Mouse (Mus musculus) erythroblast, adult 5-6 weeks (primary cell): ENCODE data around the gene F2rl1. TPM values are rescaled to one million over a fixed set of nuclear protein-coding genes. Genes with fewer than 3 reads are reported as not detected.
A peak's percentile ranks its signal among the peaks of the same experiment; 100 is the strongest.

Experiments used
- ATAC-seq: replicated peaks from 2 replicates; pipeline ENCODE4 v1.8.0; 2016; ENCODE audit warnings: moderate number of reproducible peaks, mild to moderate bottlenecking, moderate TSS enrichment, inconsistent platforms; ENCODE audit not compliant: poor library complexity, low FRiP score, severe bottlenecking
- total RNA-seq, 2 experiments: library from RNA; stranded (forward) in 1 of 2; stranded (reverse) in 1 of 2; fragments of 150-400 nt in 1 of 2; fragments of 200-764, 138-1000 nt in 1 of 2; gene quantifications; 2 replicates each; pipeline versions ENCODE4 v1.2.3 to v1.2.4; 2015 to 2017; ENCODE audit warnings: low replicate concordance in 2 of 2

The F2rl1 gene
- total RNA-seq (2015; ENCODE audit: low replicate concordance) (not detected in 2 replicates), total RNA-seq (2017; ENCODE audit: low replicate concordance) (0.42 TPM in 1 of 2 replicates, not detected in the other)

DNA sequence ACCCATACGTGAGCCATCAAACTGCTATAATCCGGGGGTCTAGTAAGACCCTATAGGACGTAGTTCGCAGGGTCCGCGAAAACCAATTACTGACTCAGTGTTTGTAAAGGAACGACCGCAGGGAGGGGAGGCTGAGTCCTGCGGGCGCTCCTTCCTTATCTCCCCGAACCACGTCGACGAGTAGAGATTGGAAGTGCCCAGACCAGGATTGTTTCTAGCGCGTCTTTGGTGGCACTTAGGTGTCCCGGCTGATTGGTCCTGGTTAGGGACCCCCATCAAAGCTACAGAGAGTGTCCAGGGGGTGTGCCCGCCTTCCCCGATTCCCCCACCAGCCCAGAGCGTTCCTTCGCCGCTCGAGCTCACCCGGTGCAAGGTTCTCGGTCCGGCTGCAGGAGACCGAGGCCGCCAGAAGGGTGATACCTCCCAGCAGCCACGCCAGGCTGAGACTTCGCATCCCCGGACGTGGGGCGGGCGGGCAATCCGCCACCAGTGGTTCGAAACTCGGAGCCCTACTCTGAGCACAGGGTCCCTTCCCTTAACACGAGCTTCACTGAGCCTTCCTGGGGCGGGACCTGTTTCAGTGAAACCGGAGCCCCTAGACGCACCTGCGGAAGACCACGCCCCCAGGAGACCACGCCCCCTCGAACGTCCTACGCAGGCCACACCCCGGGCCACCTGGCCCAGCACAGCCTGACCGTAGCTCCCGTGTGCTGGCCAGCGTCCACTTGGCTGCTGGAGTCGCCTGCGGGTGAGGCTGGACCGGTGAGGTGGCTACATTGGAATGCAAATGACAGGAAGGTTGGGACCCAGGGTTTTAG, at the start of gene F2rl1:
Gene F2rl1 (minus strand): TSS at position 554 of the 818 bp plus-strand sequence.
- no peak for ATAC-seq

DNA sequence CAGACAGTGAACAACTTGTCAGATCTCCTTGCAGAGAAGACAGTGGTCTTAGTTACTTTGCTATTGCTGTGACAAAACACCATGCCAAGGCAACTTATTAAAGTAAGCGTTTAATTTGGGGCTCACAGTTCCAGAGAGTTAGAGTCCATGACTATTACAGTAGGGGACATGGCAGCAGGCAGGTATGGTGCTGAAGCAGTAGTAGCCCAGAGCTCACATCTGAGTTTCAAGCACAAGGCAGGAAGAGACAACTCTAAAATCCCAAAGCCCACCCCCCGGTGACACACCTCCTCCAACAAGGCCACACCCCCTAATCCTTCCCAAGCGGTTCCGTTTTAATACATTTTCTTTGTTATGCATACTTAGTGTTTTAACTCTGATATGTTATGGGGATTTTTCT, 45.9 kb upstream of the F2rl1 start:
- ATAC-seq: no peak

DNA sequence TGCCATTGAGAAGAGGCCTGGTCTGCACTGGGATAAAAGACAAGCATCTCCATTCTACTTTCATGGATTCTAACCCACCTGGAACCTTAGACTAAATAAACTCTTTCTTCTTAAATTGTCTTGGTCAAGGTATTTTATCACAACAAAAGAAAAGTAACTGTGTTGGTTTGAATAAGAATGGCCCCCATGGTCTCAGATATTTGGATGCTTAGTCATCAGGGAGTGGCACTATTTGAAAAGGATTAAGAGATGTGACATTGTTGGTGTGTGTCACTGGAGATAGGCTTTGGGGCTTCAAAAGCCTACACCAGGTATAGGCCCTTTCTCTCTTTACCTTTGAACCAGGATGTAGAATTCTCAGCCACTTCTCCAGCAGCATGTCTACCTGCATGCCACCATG, 44.3 kb upstream of the F2rl1 start:
- no peak for ATAC-seq

DNA sequence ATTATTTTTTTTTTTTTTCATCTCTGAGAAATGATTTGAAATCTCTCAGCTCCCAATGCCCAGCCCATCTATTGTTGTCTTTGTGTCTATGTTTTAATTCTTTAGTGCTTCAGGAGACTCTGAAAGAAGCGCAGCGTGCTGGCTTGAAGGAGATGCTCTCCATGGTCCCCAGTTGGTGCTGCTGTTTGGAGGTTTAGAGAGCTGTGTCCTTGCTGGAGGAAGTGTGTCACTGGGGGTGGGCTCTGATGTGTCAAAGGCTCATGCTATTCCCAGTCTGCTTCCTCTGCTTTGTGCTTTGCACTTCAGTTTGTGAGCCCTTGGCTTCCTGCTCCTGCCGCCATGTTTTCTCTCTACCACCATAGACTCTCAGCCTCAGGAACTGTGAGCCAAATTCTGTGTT, 43.3 kb upstream of the F2rl1 start:
- no peak for ATAC-seq

DNA sequence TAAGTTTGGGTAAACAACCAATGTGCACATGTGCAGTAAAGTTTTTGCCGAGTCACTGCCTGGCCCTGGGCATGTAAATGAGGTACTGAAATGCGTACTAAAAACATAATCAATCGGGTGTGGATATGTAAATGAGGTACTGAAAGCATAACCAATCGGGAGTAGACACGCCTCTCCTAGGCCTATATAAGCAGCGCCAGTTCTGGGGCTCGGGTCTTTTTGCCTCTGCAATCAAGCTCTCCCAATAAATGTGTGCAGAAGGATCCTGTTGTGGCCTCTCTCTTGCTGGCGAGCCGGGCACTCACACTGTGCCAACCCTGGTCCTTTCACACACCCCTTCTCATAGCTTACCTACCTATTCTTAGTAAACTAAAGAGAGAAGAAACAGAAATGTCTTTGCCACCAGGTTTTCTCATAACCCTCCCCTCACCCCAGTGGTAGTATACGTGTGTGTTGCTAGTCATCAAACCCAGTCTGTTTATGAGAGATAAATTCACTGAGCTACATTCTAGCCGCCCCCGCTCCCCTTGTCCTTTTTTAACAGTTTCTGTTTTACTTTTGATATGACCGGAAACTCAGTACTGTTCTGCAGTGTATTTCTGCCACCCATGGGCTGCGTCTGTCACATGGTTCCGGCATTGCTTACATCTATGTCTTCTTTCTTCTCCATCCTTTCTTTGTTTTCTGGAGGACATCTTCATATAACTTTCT, 42.0 kb upstream of the F2rl1 start:
- ATAC-seq: peak; percentile 48

DNA sequence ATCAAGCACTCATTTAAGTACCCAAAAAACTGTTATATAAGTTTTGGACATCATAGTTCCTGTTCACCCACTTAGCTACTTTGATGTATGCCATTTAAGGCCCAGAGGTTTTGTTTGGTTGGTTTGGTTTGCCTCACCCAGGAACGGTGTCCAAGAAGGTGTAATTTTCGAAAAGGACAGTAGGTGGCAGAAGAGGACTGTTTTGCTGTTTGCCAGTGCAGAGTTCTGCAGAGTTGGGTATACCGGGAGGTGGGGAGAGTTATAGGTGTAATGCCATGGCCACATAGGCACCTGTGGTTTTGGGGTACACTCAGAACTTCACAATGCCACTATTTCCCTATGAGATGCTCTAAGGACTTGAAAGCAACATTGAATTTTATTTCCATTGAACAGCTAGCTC, 38.7 kb upstream of the F2rl1 start:
- ATAC-seq: peak; percentile 78

DNA sequence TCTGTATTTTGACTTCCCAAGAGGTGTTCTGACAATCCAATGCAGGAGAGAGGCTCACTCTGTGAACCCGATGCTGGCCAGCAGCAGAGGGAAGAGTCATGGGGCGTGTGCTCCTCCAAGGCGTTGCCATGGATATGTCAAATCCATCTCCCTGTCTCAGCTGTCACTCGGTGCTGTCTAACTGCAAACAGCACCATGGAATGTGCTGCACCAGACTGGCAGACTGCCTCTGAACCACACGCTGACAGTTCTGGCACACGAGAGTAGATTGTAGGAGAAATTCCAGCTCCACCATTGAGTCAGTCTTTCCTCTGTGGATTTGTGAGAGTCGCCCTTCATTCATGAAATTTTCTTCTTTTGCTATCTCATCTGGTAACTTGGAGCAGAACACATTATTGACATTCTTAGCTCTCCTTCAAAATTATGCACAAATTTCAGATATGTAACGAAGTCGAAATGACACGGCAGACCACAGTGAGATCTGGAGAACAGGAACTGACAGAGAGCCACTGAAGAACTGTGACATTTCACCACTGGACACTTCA, 38.1 kb upstream of the F2rl1 start:
- ATAC-seq: no peak

DNA sequence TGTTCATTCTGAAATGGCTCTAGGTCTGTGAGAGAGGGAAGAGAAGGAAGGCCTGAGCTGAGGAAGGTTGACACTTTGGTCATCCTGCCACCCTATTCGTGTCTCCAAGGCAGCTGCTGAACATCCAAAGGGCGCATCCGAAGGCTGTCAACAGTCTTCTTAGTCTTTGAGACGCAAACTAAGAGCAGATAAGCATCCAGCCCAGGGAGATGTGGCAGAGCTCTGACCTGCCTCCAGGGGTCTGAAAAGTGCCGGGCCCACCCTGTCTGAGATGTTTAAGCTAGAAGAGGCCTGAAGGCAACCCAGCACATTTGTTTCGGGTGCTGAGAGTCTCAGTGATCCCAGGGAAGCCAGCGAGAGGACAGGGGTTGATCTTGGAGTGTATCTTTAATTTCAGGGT, 32.3 kb upstream of the F2rl1 start:
- ATAC-seq: no peak

DNA sequence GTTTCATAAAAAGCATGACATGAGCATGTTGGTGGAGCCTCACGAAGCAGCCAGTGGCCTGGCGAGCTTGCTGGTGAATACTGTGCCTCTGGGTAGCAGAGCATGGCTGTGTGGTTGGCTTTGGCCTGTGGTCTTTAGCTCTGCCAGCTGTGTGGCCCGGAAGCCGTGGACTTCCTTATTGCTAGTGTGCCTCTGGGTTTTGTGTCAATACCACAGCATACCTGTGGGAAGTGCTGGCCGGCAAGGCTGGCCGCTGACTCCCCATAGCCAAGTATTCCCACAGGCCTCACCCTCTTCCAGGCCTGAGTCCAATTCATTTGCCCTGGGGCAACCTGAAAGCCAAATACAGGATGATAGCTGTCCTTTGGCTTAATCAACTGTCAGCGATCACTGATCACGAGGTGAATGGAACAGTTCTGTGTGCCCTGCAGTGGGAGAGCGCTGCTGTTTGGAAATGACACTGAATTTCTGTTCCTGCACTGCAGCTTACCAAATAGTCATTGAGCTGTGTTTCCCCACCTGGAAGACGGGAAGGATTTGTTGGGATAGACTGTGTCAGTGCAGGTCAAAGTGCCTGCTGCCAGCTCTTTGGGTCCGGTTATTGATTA, 29.0 kb upstream of the F2rl1 start:
- no peak for ATAC-seq

DNA sequence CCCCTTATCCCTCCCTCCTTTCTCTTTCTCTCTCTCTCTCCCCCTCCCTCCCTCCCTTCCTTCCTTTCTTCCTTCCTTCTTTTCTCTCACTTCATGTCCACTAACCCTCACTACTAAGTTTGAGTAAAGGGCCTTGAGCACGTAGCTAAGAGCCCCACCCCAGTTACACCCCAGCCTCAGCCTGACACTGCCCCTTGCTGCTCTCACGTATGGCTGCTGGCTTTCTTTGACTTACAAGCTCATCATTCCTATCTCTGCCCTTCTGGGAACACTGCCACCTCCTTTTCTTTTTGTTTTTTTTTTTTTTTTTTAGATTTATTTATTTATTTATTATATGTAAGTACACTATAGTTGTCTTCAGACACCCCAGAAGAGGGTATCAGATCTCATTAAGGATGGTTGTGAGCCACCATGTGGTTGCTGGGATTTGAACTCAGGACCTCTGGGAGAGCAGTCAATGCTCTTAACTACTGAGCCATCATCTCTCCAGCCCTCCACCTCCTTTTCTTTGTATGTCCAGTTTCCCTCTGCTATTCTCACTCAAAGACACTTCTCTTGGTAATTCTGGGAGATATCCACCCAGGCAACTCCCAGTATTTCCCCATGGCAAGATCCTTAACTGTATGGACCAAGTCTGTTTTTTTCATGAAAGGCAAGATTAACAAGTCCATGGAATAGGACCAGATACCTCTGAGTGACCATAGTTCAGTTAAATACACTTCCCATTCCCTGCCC, 25.8 kb upstream of the F2rl1 start:
- no peak for ATAC-seq

DNA sequence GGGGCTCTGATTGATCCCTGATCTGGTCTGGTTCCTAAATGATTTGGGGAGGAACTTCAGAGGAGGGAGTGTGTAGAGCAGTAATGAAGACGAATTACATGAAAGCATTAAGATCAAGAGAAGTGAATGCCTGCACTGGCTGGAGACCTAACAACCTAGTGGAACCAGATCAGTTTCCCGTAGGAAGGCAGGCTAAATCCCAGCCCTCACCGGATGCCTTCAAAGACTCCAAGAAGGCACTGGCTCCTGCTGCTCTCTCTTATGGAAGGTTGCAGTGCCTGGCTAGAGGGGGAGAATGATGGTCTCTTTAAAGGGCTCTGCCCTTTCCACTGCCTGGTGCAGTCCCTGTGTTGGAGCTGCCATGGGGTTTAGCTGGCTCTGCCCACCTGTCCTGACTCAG, 24.4 kb upstream of the F2rl1 start:
- no peak for ATAC-seq

DNA sequence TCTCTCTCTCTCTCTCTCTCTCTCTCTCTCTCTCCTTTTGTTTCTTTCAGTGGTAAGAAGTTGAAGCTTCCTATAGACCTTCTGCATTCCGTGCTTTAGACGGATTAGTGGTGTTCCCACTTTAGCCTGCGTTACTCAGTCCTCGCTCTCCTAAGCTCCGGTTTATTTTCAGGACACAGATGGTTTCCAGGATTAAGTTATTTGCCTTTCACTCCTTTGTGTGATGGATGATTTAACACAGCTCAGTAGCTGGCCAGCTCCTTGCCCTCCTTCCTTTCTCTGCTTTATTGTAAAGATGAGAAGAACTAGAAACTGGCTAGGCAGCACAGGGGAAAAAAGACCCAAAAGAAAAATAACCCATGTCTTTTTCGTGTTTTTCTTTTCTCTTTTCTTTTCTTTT, 23.8 kb upstream of the F2rl1 start:
- ATAC-seq: no peak

DNA sequence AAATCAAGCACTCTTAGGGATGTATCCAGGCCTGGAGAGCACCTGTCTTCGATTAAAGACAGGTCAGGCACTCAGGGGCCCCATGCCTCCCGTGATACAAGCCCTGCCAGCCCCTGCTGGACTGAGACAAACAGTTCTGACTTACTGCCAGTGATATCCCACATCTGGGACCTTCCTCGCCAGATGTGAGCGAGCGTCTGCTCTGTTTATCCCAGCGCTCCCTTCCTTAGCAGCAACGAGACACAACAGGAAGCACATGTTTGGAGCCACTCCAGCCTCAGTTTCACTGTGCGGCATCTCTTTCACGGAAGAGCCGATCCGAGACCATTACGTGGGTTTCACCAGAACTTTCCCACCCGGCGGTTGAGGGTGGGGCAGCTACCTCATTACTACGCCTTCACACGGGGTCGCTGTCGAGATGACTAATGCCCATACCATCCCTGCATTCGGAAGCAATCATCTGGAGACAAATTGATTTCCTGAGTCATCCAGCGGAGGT, 23.3 kb upstream of the F2rl1 start:
- ATAC-seq: no peak

DNA sequence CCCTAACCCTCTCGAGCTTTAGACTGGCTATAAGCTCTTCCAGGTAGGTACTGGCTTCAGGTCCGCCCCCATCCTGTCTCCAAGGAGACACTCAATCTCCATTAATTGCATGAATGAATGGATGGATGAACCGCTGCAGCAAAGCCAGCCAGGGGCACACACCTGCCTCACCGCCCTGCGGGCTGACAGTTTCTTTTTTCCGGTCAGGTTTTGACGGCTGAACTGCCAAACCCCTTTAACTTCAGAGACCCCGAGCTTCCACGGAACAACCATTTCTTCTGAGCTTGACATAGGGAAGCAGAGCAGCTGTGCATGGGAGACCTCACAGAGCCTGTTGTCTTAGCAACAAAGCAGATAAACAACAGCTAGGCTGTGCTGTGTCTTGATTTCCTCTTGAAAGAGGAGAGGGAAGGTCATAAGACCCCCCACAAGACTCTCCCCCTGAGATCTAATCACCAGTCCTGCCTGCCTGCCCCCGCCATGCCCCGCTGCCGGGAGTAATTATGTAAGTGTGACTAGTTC, 22.1 kb upstream of the F2rl1 start:
- ATAC-seq: no peak

DNA sequence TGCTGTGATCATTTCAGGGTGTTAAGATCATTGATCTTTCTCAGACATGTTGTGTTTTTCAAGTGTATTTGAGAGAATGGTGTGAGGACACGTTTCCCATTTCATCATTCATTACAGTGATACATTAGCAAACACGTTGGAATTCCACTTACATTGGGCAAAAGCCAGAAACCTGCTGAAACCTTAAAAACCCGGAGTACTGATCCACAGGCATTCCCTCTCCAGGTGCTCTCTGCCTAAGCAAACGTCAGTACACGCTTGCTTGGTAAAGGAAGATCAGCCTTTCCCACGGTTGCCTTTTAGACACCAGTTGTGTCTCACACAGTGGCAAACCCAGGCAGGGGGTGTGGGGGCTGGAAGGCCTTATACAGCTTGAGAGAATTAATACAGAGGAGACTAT, 21.2 kb upstream of the F2rl1 start:
- no peak for ATAC-seq

DNA sequence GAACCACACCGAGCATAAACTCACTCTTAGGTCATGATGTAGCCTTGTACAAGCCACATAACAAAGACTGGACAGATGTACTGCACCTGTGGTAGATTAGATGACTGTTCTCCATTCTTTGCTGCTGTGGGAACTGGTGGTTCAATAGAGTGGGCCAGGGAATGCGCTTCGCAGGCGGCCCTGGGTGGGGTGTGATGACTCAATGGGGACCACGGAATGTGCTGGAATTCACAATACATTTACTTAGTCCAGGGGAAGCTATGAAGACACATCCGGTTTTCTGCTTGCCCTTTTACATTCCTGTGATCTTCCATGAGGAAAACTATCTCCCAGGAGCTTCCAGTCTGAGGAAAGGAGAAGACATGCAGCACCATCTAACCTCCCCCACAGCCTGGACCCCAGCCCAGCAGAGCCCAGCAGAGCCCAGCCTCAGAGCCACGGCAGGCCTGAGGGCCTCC, 20.7 kb upstream of the F2rl1 start:
- no peak for ATAC-seq

DNA sequence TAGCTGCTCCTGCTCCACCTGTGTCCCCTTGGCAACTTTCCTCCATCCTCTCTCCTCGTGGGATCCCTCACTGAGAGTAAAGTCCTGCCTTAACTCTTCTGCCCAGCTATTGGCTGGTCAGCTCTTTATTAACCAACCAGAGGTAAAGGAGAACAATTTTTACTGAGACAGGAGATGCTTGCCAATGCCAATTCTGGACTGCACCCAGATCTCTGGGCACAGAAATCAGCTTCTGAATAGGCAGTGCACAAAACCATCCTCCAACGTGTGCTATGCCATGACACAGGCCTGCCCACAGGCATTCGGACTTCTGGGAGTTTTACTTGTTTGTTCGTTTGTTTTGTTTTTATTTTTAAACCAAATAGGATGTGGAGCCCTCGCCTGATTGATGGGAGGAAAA, 13.0 kb upstream of the F2rl1 start:
- no peak for ATAC-seq

DNA sequence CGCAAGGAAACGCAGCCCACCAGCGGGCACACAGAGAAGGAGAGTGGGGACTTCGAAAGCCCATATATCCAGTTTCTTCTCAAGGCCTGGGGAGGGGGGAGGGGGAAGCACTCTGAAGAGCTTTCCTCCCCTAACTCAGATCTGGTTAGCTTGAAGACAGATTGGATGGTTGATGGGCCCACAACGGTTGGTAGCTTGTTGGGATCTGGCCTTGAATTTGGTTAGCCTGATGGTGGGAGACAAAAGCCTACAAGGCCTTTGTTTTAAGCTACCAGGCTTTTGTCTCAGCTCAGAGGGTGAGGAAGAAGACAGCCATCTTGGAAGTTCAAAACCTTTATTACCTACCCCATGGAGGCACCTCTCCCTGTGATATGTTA, 11.1 kb upstream of the F2rl1 start:
- ATAC-seq: no peak

DNA sequence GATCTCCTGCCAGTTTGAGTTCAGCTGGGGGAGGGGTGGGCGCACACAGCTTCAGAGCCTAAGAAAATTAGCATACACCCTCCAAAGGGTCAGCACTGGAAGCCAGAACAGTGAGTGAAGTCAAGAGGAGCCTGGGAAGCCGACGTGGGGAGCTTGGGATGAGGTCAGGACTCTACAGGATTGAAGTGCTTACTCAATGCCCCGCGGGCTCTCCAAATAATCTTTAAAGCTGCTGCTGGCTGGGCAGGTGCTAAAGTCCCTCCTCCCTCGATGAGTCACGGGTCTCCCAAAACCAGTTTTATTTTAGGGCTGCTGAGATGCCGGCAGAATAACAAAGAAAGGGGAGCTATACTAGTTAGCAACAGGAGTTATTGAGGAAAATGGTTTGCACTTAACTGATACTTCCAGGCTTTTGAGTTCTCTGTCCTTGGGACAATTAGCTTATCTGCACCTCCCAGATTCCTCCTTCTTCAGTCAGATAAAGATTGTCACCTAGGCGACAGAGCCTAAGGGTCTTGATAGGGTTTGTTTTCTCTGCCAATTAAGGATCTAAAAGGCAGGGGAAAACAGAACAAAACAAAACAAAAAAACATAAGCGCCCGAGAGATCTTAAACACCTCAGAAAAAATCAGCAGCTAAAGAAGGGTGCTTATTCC, 10.6 kb upstream of the F2rl1 start:
- ATAC-seq: no peak
